9 mouse cellular contexts compared by ENCODE assay signal in the genomic region with DNA sequence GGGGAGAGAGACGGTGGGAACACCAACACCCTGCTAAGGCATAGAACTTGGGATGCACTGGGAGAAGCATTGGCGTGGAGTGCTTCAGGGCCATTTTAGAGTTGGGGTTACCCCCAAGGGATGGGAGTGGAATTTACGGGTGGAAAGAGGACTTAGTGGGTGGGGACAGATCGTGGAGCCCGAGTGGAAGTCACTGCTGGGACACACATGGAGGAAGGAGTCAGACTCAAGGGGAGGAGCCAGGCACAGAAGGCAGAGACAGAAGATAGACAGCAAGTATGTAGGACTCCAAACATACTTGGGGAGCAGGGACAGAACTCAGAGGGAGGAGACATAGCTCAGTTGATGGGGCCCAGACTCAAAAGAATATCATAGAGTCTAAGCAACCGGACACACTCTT. TPM values are rescaled to one million over a fixed set of nuclear protein-coding genes. Genes with fewer than 3 reads are reported as not detected.
DNase-seq lines count a peak whose midpoint lies in the region; ATAC-seq and TF ChIP-seq lines count a peak whose summit lies in the region.
"Had no signal": no experiment of that assay in that cellular context is flagged by ENCODE, and none has a peak within 500 bp of the region (broad histone marks: within the 10 kb centered on the region; RNA-seq: fewer than 3 reads in every experiment).

No protein-coding gene starts in this region.

- TF ChIP-seq CTCF in ES-Bruce4 (IDR thresholded peaks at IDR 0.05; ENCODE audit: low read depth, low read length): no peak
- TF ChIP-seq CTCF in liver, postnatal 0 days (IDR thresholded peaks at IDR 0.05; ENCODE audit: low read depth): no peak

- WGBS in heart, embryonic 12.5 days: 29% methylated on average over 6 of the region's 6 CpGs
- WGBS in liver, postnatal 0 days (ENCODE audit: insufficient replicate concordance): 26% methylated on average over 6 of the region's 6 CpGs

- H3K9me3 ChIP-seq in heart, embryonic 12.5 days (replicated peaks): no peaks in the 10 kb centered on the region
- no peaks in the 10 kb centered on the region for H3K9me3 ChIP-seq in ES-Bruce4 (replicated peaks; ENCODE audit: control insufficient read depth, insufficient read depth, low read length, poor library complexity, severe bottlenecking)
- no peaks in the 10 kb centered on the region for H3K9me3 ChIP-seq in liver, postnatal 0 days (ENCODE audit: low read length)

- peak overlapping the region; percentile 47; the same call in 1 of the 2 replicates for H3K4me3 ChIP-seq in heart, embryonic 12.5 days
- H3K4me3 ChIP-seq in ES-Bruce4 (ENCODE audit: low read depth, low read length): peak overlapping the region; percentile 29; the same call in 1 of the 2 replicates
- no peak overlapping the region; the same call in 1 of the 2 replicates for H3K4me3 ChIP-seq in liver, postnatal 0 days (ENCODE audit: low read depth, low read length)

- H3K4me2 ChIP-seq in heart, embryonic 12.5 days: peak overlapping the region; percentile 79
- H3K4me2 ChIP-seq in liver, postnatal 0 days (ENCODE audit: low read depth, low read length): peak overlapping the region; percentile 79

- DNase-seq in heart, postnatal 4 days: no peak
- DNase-seq in liver, postnatal 0 days: no peak
- no peak for DNase-seq in adrenal gland, adult 8-10 months
- no peak for DNase-seq in cerebellum, postnatal 36 days
- DNase-seq in frontal cortex, postnatal 10 days (ENCODE audit: low spot score in 2 of 2): no peak

- TF ChIP-seq EP300 in ES-Bruce4 (IDR thresholded peaks at IDR 0.05; ENCODE audit: insufficient read depth, low read depth, low read length): no peak
- TF ChIP-seq EP300 in liver, postnatal 0 days (IDR thresholded peaks at IDR 0.05; ENCODE audit: low read depth): no peak

- peaks cover 52% of the 10 kb centered on the region for H3K27me3 ChIP-seq in heart, embryonic 12.5 days (replicated peaks)
- peaks cover 1% of the 10 kb centered on the region; the same call in 1 of the 2 replicates for H3K27me3 ChIP-seq in ES-Bruce4 (ENCODE audit: control insufficient read depth, insufficient read depth, low read length, poor library complexity, severe bottlenecking)
- H3K27me3 ChIP-seq in liver, postnatal 0 days (ENCODE audit: insufficient read depth, low read length): peaks cover 54% of the 10 kb centered on the region

- H3K4me1 ChIP-seq in heart, embryonic 12.5 days (replicated peaks): peaks cover 25% of the 10 kb centered on the region
- no peaks in the 10 kb centered on the region for H3K4me1 ChIP-seq in ES-Bruce4 (ENCODE audit: control insufficient read depth, insufficient read depth, low read length)
- H3K4me1 ChIP-seq in liver, postnatal 0 days (ENCODE audit: insufficient read depth): peaks cover 15% of the 10 kb centered on the region

- no peak; the same call in 1 of the 2 replicates for ATAC-seq in heart, embryonic 12.5 days (ENCODE audit: insufficient number of reproducible peaks, low FRiP score)
- ATAC-seq in granulocyte monocyte progenitor cell, adult 5-6 weeks (replicated peaks; ENCODE audit: poor library complexity, severe bottlenecking): 0 out of 2 replicates have a peak, but pooled peaks have one; percentile 3
- peak; percentile 24; the same call in 1 of the 2 replicates for ATAC-seq in liver, postnatal 0 days

- peaks cover 35% of the 10 kb centered on the region for H3K36me3 ChIP-seq in heart, embryonic 12.5 days
- no peaks in the 10 kb centered on the region for H3K36me3 ChIP-seq in ES-Bruce4 (ENCODE audit: control insufficient read depth, insufficient read depth, low read length, poor library complexity, severe bottlenecking)
- peaks cover 2% of the 10 kb centered on the region; the same call in 1 of the 2 replicates for H3K36me3 ChIP-seq in liver, postnatal 0 days (replicated peaks; ENCODE audit: insufficient read depth, low read length)

- H3K9ac ChIP-seq in heart, embryonic 12.5 days: no peak overlapping the region
- H3K9ac ChIP-seq in ES-Bruce4 (ENCODE audit: low read depth, poor library complexity, severe bottlenecking): no peak overlapping the region
- no peak overlapping the region; the same call in 1 of the 2 replicates for H3K9ac ChIP-seq in liver, postnatal 0 days (replicated peaks)

- no peak overlapping the region for H3K27ac ChIP-seq in heart, embryonic 12.5 days (ENCODE audit: poor library complexity, severe bottlenecking)
- no peak overlapping the region for H3K27ac ChIP-seq in ES-Bruce4 (ENCODE audit: insufficient read depth, low read length)
- H3K27ac ChIP-seq in liver, postnatal 0 days (ENCODE audit: low read depth): no peak overlapping the region

- no peak for TF ChIP-seq POLR2A in ES-Bruce4 (IDR thresholded peaks at IDR 0.05; ENCODE audit: insufficient read depth, low read length)

RNA-seq across cellular contexts. Expression of a gene that starts 1.2 kb away (rescaled TPM):
- polyA plus RNA-seq in heart, embryonic 12.5 days (2016; fragmentation: Nextera tagmentation; extraction: Ambion mirVana): 2.6 and 3.8 TPM in 2 replicates
- 10 to 100 TPM in 1 of 2 experiments, 1 to 10 TPM in 1; 9.1 to 12.4 TPM for total RNA-seq in heart, postnatal 4 days (2021)
- 0.94 and 1.6 TPM in 2 replicates for polyA plus RNA-seq in ES-Bruce4 (2011; ENCODE audit: insufficient read depth, insufficient read length, low read depth, missing spikeins)
- 0.17 TPM in 1 of 2 replicates, not detected in the other for total RNA-seq in granulocyte monocyte progenitor cell, adult 5-6 weeks (2014; fragmentation: Nextera tagmentation)
- not detected in 2 replicates for total RNA-seq in granulocyte monocyte progenitor cell, adult 5-6 weeks (2017)
- not detected in 2 replicates for polyA plus RNA-seq in liver, postnatal 0 days (2015; fragmentation: Nextera tagmentation; extraction: Ambion mirVana)
- total RNA-seq in adrenal gland, adult 8-10 months (2022): 1 to 10 TPM in 1 of 4 experiments, under 1 TPM in 3; 0.46 to 1.1 (median 0.65) TPM

RNA-seq across cellular contexts. Expression of a gene that starts 8.2 kb away (rescaled TPM):
- 34.9 and 39.6 TPM in 2 replicates for polyA plus RNA-seq in heart, embryonic 12.5 days (2016; fragmentation: Nextera tagmentation; extraction: Ambion mirVana)
- 10 to 100 TPM; 44.8 to 53.8 TPM for total RNA-seq in heart, postnatal 4 days (2021)
- 36.9 and 44.2 TPM in 2 replicates for polyA plus RNA-seq in ES-Bruce4 (2011; ENCODE audit: insufficient read depth, insufficient read length, low read depth, missing spikeins)
- total RNA-seq in granulocyte monocyte progenitor cell, adult 5-6 weeks (2014; fragmentation: Nextera tagmentation): 53.4 and 59.8 TPM in 2 replicates
- 31.2 and 42.5 TPM in 2 replicates for total RNA-seq in granulocyte monocyte progenitor cell, adult 5-6 weeks (2017)
- 26.8 and 29.6 TPM in 2 replicates for polyA plus RNA-seq in liver, postnatal 0 days (2015; fragmentation: Nextera tagmentation; extraction: Ambion mirVana)
- total RNA-seq in adrenal gland, adult 8-10 months (2022): 10 to 100 TPM; 76.3 to 79.7 (median 77.2) TPM

RNA-seq across cellular contexts. Expression of a gene that starts 8.4 kb away (rescaled TPM):
- 81.3 and 86.2 TPM in 2 replicates for polyA plus RNA-seq in heart, embryonic 12.5 days (2016; fragmentation: Nextera tagmentation; extraction: Ambion mirVana)
- 10 to 100 TPM; 58.5 to 67.0 TPM for total RNA-seq in heart, postnatal 4 days (2021)
- 38.5 and 43.6 TPM in 2 replicates for polyA plus RNA-seq in ES-Bruce4 (2011; ENCODE audit: insufficient read depth, insufficient read length, low read depth, missing spikeins)
- total RNA-seq in granulocyte monocyte progenitor cell, adult 5-6 weeks (2014; fragmentation: Nextera tagmentation): 74.2 and 91.6 TPM in 2 replicates
- 48.8 and 58.4 TPM in 2 replicates for total RNA-seq in granulocyte monocyte progenitor cell, adult 5-6 weeks (2017)
- 37.6 and 37.8 TPM in 2 replicates for polyA plus RNA-seq in liver, postnatal 0 days (2015; fragmentation: Nextera tagmentation; extraction: Ambion mirVana)
- 10 to 100 TPM; 58.4 to 73.0 (median 68.9) TPM for total RNA-seq in adrenal gland, adult 8-10 months (2022)

RNA-seq across cellular contexts. Expression of a gene that starts 16.8 kb away (rescaled TPM):
- polyA plus RNA-seq in heart, embryonic 12.5 days (2016; fragmentation: Nextera tagmentation; extraction: Ambion mirVana): not detected in 2 replicates
- not detected for total RNA-seq in heart, postnatal 4 days (2021)
- 0.68 and 1.2 TPM in 2 replicates for polyA plus RNA-seq in ES-Bruce4 (2011; ENCODE audit: insufficient read depth, insufficient read length, low read depth, missing spikeins)
- total RNA-seq in granulocyte monocyte progenitor cell, adult 5-6 weeks (2014; fragmentation: Nextera tagmentation): not detected in 2 replicates
- not detected in 2 replicates for total RNA-seq in granulocyte monocyte progenitor cell, adult 5-6 weeks (2017)
- not detected in 2 replicates for polyA plus RNA-seq in liver, postnatal 0 days (2015; fragmentation: Nextera tagmentation; extraction: Ambion mirVana)
- not detected for total RNA-seq in adrenal gland, adult 8-10 months (2022)

RNA-seq across cellular contexts. Expression of a gene that starts 18.2 kb away (rescaled TPM):
- 0.40 TPM in 1 of 2 replicates, not detected in the other for polyA plus RNA-seq in heart, embryonic 12.5 days (2016; fragmentation: Nextera tagmentation; extraction: Ambion mirVana)
- not detected for total RNA-seq in heart, postnatal 4 days (2021)
- polyA plus RNA-seq in ES-Bruce4 (2011; ENCODE audit: insufficient read depth, insufficient read length, low read depth, missing spikeins): not detected in 2 replicates
- total RNA-seq in granulocyte monocyte progenitor cell, adult 5-6 weeks (2014; fragmentation: Nextera tagmentation): not detected in 2 replicates
- total RNA-seq in granulocyte monocyte progenitor cell, adult 5-6 weeks (2017): not detected in 2 replicates
- not detected in 2 replicates for polyA plus RNA-seq in liver, postnatal 0 days (2015; fragmentation: Nextera tagmentation; extraction: Ambion mirVana)
- total RNA-seq in adrenal gland, adult 8-10 months (2022): not detected
- total RNA-seq: layer of hippocampus, postnatal 14 days had no signal

Comparison
In these comparisons a context has a peak if more than half of its experiments do, and no peak if none do; other contexts are left out.
1. RNA of a gene that starts 1.2 kb away (total RNA-seq): 9.1 to 12.4 TPM in heart, postnatal 4 days; 0.46 to 1.1 TPM in adrenal gland, adult 8-10 months and 0.17 TPM in granulocyte monocyte progenitor cell, adult 5-6 weeks; every median in the first group is over 4 times any median in the second.